Mouse (Mus musculus) cerebellum, postnatal 4 days (tissue): ENCODE results near the gene Pax9.

Source experiments
- DNase-seq, 2 experiments: peaks; one replicate each; pipeline ENCODE4 v3.0.0; 2022; ENCODE audit warnings: low spot score in 2 of 2, mixed read lengths in 1 of 2

The Pax9 gene

DNA sequence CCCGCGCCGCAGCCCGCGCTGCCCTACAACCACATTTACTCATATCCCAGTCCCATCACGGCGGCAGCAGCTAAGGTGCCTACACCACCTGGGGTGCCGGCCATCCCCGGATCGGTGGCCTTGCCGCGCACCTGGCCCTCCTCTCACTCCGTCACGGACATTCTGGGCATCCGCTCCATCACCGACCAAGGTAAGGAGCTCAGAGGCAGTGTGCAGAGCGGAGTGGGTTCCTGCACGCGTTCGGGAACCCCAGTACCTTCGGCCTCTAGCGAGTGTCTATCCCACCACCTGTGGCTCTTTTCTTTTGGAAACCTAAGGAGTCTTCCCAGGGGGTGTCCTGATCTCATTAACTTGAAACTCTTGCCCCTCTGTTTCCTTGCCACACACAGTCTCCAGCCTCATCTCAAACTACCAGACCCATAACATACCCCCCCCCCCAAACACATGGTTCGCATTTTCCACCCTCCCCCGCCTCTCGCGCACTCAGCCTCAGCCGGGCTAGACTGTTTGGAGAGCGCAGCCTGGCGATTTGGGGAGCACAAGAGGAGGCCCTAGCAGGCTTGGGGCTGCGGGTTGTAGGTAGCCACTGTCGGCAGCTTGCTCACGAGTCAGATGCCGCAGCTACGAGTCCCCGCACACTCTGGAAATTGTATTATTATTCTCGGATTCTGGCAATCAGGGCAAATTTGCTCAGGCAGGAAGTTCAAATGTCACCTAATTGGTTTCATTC is 5.6 kb downstream of the Pax9 start:
- peak in 1 of 2 experiments; percentile 2 for DNase-seq

DNA sequence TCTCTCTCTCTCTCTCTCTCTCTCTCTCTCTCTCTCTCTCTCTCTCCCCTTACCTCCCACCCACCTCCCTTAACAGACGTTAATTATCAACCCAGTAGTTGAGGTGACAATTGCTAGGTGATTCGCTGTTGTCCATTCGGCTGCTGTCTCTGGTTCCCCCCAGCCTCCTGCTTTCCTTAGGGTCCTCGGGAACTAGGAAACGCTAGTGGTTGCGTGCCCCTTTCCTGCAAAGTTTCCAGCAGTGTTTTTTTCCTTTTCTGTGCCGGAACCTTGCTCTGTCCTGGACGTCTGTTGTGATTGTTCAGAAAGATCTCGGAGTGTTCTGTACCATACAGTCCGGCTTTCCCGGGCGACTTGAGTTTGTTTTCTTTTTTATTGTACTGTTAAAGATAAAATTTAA is 6.2 kb downstream of the Pax9 start:
- DNase-seq, result no peak

DNA sequence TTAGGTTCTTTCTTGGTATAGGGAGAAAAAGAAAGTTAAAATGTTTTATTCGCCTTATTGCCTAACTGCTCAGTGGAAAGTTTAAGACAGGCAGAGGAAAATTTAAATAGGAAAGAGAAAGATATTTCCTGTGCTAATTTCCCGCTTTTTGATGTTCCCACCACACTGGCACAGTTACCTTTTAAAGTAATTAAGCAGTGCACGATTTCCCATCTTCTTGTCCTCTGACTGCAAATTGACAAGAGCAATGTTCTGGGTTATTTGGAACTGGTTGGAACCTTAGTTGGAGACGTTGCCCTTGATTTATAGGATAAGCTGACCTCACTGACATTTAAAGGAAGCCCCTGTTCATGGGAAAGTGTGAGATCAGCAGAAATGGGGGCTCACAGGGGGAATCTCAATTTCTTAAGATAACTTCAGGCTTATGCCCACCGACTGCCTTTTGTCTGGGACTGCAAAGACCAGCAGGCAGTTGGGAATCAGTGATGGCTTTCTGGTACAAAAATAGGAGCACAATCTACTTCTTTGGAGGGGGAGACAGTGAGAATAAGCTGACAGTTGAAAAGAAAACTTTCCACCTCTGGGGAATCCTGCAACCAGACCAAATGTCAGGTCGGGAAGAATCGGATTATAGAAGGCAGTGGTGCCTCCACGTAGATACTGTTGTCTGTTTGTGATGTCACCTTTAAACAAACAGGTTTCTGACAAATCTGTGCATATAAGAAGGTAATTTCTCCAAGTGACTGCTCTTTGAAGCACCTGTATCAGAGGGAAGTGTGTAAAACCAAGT is 6.8 kb downstream of the Pax9 start:
- DNase-seq, result no peak

DNA sequence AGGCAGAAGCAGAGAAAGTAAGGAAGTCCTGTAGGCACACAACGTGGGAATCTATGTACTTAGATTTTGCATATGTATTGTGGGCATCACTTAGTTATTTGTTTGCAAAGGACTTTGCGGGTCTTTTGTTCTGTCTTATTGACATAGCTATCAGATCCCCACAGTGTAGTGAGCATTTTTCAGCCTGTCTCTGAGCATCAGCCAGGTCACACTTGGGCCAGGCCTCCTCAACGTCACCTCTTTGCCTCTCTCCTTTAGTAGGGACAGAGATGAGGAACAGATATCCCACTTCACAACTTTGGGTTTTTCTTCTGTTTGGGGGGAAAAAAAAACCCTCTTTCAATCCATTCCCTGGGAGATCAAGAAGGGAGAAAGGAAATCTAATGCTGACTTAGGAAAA is 7.8 kb downstream of the Pax9 start:
- DNase-seq, result no peak

DNA sequence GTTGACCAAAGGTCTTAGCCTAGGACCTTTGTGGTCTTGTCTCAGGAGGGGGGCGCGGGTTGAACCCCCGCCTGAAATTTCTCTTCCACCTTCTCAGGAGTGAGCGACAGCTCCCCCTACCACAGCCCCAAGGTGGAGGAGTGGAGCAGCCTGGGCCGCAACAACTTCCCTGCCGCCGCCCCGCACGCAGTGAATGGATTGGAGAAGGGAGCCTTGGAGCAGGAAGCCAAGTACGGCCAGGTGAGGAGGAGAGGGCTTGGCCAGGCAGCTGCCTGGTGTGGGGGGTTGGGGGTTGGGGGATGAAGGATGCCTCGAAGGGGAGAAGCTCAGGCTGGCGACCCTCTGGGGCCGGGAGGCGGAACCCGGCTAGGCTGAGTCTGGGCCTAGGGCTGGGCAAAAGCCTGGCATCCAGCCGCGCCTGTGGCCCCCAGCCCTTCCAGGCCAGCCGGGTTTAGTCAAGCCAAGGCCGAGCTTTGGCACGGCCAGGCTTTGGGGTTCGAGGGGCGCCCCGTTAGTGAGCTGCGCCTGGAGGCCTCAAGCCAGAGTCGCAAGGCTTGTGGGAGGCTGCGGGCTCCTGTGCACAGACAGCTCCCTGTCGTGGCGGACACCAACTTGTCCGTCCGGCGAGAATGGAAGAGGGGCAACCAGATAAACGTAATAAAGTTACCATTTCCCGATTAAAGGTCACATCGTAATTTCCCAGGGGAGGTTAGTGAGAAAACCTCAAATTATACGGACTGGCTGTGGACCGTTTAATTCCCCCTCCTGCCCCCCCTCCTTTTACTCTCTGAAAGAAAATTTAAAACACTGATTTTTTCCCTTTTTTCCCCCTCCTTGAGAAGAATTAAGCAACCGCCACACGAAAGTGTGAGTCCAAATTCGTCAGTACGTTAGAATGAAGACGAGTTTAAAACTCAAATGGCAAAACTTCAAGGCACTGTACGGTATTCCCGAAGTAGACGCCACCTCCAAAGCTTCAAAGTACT is 8.6 kb downstream of the Pax9 start:
- no peak for DNase-seq

DNA sequence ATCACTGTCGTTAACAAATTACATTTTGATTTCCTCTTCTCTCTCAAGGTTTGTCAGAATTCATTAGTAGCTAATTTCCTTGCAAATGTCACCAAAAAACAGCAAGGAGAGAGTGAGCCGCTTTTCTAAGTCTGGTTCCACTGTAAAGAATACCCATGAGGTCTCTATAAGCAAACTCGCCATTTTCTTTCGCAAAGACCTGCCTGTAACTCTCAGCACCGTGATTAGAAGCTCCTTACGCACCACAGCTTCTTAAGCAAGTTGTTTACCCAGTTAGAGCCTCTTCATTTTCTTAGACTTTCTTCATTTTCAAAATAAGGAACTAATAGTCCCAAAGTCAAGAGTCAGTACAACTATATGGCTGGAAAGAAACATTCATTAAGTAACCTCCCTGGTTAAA is 9.4 kb downstream of the Pax9 start:
- DNase-seq, result no peak

DNA sequence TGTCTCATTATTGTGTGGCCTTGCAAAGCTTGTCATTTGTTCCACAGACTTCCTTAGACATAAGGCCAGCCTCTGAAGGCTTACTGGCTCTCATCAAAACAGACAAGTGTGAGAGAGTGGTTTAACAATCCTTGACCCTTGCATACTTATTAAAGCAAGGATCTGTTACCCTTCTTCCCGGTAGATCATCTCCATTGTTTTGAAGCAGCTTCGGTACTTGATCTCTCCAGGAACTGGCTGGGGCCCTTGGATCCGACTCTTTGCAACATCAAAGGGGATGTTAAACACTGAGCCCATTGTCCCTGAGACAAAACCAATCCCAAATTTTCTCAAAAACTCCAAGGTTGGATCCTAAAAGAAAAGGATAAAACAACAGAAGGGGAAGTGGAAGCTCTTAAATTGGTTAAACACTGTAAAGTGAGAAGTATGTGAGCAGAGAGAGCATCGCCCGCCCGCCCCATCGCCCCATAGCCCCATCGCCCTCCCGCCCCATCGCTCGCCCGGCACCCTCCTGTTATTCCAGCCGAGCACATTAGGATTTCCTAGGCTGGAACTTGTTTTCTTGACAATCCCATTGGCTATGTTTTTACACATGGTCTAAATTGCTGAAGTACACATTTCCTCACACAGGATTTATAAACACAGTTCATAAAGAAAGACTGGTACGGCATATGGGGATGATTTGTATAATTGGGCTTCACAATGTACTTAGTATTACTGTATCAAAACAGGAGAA is 26.6 kb downstream of the Pax9 start:
- no peak for DNase-seq

DNA sequence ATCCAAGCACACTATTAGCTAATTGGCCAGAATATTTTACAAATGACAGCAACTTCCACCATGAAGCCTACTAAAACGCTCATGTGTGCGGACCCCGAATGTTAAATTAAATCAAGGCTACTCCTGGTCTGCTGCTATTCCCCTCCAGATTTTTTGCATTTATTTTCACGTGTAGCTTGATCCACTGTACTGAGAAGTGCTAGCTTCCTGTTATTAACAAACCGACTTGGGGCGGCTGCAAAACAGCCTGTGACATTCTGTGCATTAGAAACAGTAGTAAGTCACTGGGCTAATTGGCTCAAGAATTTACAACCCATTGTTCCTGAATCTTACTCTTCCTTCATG is 27.1 kb downstream of the Pax9 start:
- DNase-seq, result no peak

DNA sequence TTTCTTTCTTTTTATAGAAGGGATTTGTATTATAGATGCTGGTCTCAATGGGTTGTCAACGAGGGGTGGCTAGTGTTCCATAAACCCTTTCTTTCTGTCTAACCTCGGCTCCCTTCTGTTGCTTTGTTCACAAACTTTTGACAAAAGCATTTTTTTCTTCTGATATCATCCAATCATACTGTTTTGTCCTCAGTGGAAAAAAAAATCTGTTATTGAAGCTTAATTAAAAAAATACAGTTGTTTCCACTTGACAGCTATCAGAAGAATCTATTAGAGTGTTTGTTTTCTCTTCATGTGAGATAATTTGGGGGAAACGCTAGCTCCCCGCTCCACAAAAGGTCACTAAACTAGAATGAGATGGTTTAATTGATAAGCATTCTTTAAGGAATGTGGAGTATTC is 36.1 kb downstream of the Pax9 start:
- no peak for DNase-seq

DNA sequence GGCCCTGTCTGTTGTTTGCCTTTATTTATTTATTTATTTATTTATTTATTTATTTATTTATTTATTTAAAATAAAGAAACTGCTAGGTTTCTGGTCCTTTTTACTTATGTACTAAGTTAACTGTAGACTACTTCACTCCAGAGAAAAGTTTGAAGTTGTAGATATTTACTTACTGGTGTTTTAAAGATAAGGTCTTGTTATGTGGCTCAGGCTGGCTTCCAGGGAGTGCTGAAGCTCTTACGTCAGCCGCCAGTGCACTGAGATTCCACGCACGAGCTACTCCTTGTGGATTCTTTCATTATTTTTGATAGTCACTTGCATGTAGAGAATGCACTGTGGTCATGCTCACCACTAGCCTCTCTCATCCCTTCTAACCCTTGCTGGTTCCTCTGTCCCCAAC is 45.5 kb downstream of the Pax9 start:
- no peak for DNase-seq
